Mouse (Mus musculus) stomach, embryonic 14.5 days (tissue): ENCODE measurements at regions not wholly inside any gene's neighbourhood (a gene's known extent, or its start where the extent isn't known, plus 50 kb on each side); places are given as distances from the start of the nearest gene placed in this dataset.
"Not testable (repeated sequence)": the region's sequence is repeated elsewhere in the genome, so short reads cannot be mapped to it uniquely, and the experiment has no call there.

Experiments used
- ATAC-seq: fragments of 200-750 bp; cut with Nextera tagmentation; 2 replicates; pipeline ENCODE4 v1.8.0; 2017; ENCODE audit warnings: low read depth, moderate TSS enrichment; ENCODE audit not compliant: insufficient number of reproducible peaks, insufficient read depth, low FRiP score
- H3K27ac ChIP-seq: fragments of 300-500 bp; sonication (generic); 2 replicates; pipeline ENCODE4 v1.5.1; 2014; ENCODE audit warnings: mild to moderate bottlenecking, low read length, moderate library complexity, mixed read lengths
- H3K27me3 ChIP-seq: fragments of 300-500 bp; sonication (generic); 2 replicates; pipeline ENCODE4 v1.6.1; 2014; ENCODE audit warnings: low read length, control low read depth, mixed read lengths; ENCODE audit not compliant: control insufficient read depth, insufficient read depth
- H3K36me3 ChIP-seq: fragments of 300-500 bp; sonication (generic); 2 replicates; pipeline ENCODE4 v1.6.1; 2014; ENCODE audit warnings: mild to moderate bottlenecking, control low read depth, low read length, moderate library complexity, mixed read lengths; ENCODE audit not compliant: control insufficient read depth, insufficient read depth
- H3K4me1 ChIP-seq: fragments of 300-500 bp; sonication (generic); 2 replicates; pipeline ENCODE4 v1.6.1; 2014; ENCODE audit warnings: low read length, control low read depth, mixed read lengths; ENCODE audit not compliant: control insufficient read depth, insufficient read depth
- H3K4me2 ChIP-seq: fragments of 300-500 bp; sonication (generic); replicated peaks from 2 replicates; pipeline ENCODE4 v1.6.1; 2014; ENCODE audit warnings: low read depth, low read length, control low read depth
- H3K4me3 ChIP-seq: fragments of 300-500 bp; sonication (generic); 2 replicates; pipeline ENCODE4 v1.5.1; 2014; ENCODE audit warnings: low read depth, low read length, control low read depth
- H3K9ac ChIP-seq: fragments of 300-500 bp; sonication (generic); replicated peaks from 2 replicates; pipeline ENCODE4 v1.6.1; 2014; ENCODE audit warnings: low read depth, mild to moderate bottlenecking, control low read depth, low read length, moderate library complexity, mixed read lengths
- H3K9me3 ChIP-seq: fragments of 300-500 bp; sonication (generic); 2 replicates; pipeline ENCODE4 v1.6.1; 2016; ENCODE audit warnings: low read depth, low read length, control low read depth; ENCODE audit not compliant: control insufficient read depth
- WGBS: fragments of 180-500 bp; shearing (Covaris S2); extraction: QIAGEN DNeasy Blood & Tissue Kit; methylation state at CpG from one replicate; pipeline ENCODE4 v1.1.7; 2014; 5-methylcytosine and 5-hydroxymethylcytosine counted together

- no peaks in the 10 kb centered on the region for H3K36me3 ChIP-seq
- H3K27me3 ChIP-seq: no peaks in the 10 kb centered on the region
- 92% methylated on average over 2 of the region's 2 CpGs for WGBS
- H3K9ac ChIP-seq: no peak overlapping the region
- H3K4me2 ChIP-seq: no peak overlapping the region
- no peaks in the 10 kb centered on the region for H3K4me1 ChIP-seq
- H3K27ac ChIP-seq: no peak overlapping the region
- no peak overlapping the region for H3K4me3 ChIP-seq
- no peaks in the 10 kb centered on the region for H3K9me3 ChIP-seq
- no peak for ATAC-seq
These were observed 56.3 kb downstream of the Mterf1b start for GRCm38 (mm10) chr5:4248422-4248821.

DNA sequence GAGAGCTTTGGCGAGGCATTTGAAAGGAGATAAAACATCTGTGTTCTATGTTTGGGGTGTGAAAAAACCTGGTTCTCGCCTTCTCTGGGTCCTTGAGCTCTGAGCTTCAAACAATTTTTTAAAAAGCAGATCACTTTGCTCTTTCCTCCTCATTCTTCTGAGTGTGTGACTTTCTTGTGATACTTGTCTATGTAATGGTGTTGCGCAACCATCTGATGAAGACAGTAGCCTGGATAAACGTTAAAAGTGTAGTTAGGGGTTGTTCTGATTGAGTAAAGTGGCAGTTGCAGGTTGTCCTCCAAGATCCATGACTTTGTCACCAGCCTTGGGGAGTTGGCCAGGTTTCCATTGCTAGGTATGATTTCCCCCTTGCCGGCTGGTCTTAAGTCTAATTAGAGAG lies 62.1 kb downstream of the Mterf1b start:
- H3K4me3 ChIP-seq, H3K27ac ChIP-seq, H3K27me3 ChIP-seq, ATAC-seq, H3K36me3 ChIP-seq, H3K4me1 ChIP-seq, H3K4me2 ChIP-seq, H3K9ac ChIP-seq, H3K9me3 ChIP-seq: not testable (repeated sequence)
- 78% methylated on average over 5 of the region's 5 CpGs for WGBS

DNA sequence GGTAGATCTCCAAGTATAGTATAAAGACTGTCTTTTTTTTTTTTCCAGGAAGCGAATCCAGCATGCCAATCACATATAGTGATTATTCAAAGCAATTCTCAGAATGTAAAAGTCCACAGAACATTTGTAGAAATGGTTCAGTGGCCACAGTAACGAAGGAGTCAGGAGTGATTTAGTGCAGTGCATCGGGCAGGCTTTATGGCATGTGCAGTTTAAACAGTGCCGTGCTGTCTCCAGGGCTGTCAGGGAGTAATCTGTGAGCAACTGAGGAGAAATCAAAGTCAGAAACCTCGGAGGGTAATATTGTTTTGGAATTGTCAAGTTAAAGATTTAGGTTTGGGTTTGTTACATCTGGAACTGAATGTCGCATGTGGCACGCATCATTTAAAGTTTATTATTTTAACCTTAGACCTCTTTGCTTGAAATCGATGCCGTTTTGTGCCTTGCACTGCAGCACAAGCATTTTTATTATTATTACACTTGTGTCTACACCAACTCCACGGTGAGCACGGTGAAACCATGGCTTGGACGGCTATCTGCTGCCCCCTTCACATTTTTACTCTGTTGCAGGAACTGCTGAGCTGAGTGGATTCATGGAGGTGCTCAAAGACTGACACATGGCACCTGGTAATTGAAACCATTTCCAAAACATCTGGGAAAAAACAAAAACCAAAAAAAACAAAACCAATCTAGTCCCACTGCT lies 65.0 kb downstream of the Mterf1b start:
- Histone ChIP-seq H3K4me2 (no peak overlapping the region), H3K9me3 (no peaks in the 10 kb centered on the region), H3K4me3 (no peak overlapping the region), H3K9ac (no peak overlapping the region), H3K27me3 (no peaks in the 10 kb centered on the region), H3K4me1 (no peaks in the 10 kb centered on the region), H3K27ac (no peak overlapping the region), H3K36me3 (no peaks in the 10 kb centered on the region)
- ATAC-seq: no peak
- 34% methylated on average over 12 of the region's 12 CpGs for WGBS

DNA sequence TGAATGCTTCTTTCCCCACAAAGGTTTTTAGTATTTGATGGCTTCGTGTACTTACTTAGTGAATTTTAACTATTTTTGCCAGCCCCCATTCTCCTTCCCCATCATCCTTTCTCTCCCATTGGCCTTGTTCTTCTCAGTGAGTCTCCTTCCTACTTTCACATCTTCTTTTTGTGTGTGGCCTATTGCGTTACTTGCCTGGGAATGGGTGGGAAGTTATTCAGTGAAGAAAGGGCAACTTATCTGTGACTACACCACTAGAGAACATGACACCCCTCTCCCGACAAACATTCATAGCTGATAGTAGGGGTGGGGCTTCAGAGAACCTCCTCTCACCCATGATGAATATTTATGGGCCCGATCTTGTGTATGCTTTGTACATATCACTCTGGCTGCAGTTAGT lies 67.1 kb downstream of the Mterf1b start:
- ATAC-seq: no peak
- no peaks in the 10 kb centered on the region for H3K4me1 ChIP-seq
- no peak overlapping the region for H3K27ac ChIP-seq
- no peak overlapping the region for H3K4me2 ChIP-seq
- H3K27me3 ChIP-seq: no peaks in the 10 kb centered on the region
- no peaks in the 10 kb centered on the region for H3K9me3 ChIP-seq
- H3K9ac ChIP-seq: no peak overlapping the region
- no peak overlapping the region for H3K4me3 ChIP-seq
- no peaks in the 10 kb centered on the region for H3K36me3 ChIP-seq
- 83% methylated on average over 4 of the region's 4 CpGs for WGBS

- H3K36me3 ChIP-seq: no peaks in the 10 kb centered on the region
- no peaks in the 10 kb centered on the region for H3K4me1 ChIP-seq
- H3K9me3 ChIP-seq: no peaks in the 10 kb centered on the region
- no peak for ATAC-seq
- H3K9ac ChIP-seq: no peak overlapping the region
- 100% methylated on average over 1 of the region's 1 CpGs for WGBS
- no peak overlapping the region for H3K4me2 ChIP-seq
- no peaks in the 10 kb centered on the region for H3K27me3 ChIP-seq
- H3K27ac ChIP-seq: no peak overlapping the region
- no peak overlapping the region for H3K4me3 ChIP-seq
These were observed 70.5 kb downstream of the Mterf1b start for GRCm38 (mm10) chr5:4262666-4263065.

- 69% methylated on average over 5 of the region's 5 CpGs for WGBS
- Histone ChIP-seq H3K9ac (no peak overlapping the region), H3K4me1 (no peaks in the 10 kb centered on the region), H3K27ac (no peak overlapping the region), H3K4me2 (no peak overlapping the region), H3K27me3 (no peaks in the 10 kb centered on the region), H3K4me3 (no peak overlapping the region), H3K36me3 (no peaks in the 10 kb centered on the region), H3K9me3 (no peaks in the 10 kb centered on the region)
- ATAC-seq: no peak
These were observed 71.5 kb downstream of the Mterf1b start for GRCm38 (mm10) chr5:4263560-4264160.

GRCm38 (mm10) chr5:4267717-4268116 lies 75.5 kb downstream of the Mterf1b start:
- ATAC-seq: no peak
- H3K9me3 ChIP-seq: no peaks in the 10 kb centered on the region

DNA sequence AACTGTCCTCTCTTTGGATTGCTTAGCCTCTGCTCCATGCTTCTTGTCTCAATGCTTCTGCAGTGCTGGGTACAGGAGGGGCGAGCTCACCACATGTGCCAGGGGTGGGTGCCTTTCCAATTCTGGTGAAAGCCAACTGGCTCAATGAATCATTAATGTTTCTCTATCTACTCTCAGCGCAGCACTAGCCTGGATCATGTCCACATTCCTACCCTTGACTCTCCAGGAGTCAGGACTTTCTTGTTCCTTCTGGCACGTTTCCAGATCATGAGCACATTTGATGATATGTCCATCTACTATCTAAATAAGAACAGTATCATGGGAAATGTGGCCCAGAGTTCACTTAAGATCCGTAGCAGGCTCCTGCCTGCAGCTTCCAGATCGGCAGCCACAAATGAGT lies 80.8 kb downstream of the Mterf1b start:
- Histone ChIP-seq H3K27me3 (no peaks in the 10 kb centered on the region), H3K4me1 (no peaks in the 10 kb centered on the region), H3K4me2 (no peak overlapping the region), H3K36me3 (no peaks in the 10 kb centered on the region), H3K4me3 (no peak overlapping the region), H3K27ac (no peak overlapping the region), H3K9ac (no peak overlapping the region), H3K9me3 (no peaks in the 10 kb centered on the region)
- no peak for ATAC-seq
- 62% methylated on average over 5 of the region's 5 CpGs for WGBS

More at GRCm38 (mm10) chr5:4267717-4268116, 75.5 kb downstream of the Mterf1b start:
- Histone ChIP-seq H3K4me3 (no peak overlapping the region), H3K27ac (no peak overlapping the region), H3K4me1 (no peaks in the 10 kb centered on the region), H3K36me3 (no peaks in the 10 kb centered on the region), H3K4me2 (no peak overlapping the region), H3K9ac (no peak overlapping the region), H3K27me3 (no peaks in the 10 kb centered on the region)
- WGBS: 54% methylated on average over 2 of the region's 2 CpGs

DNA sequence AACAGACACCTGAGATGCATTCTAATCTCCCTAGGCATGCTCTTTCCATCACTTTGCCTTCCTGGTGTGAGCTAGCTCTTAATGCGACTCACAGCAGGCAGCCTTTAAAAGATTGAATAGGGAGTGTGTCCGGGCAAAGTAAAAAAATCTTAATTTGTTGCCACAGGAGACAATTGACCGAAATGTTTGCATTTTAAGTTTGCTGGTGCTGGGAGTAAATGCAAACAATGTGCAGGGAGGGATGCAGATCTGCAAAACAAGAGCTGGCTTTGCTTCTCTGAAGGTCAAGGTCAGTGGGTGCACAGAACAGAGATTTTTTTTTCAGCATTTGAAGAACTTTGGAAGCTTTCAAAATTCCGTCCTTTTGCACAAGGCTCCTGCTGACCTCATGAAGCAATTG lies 111.4 kb downstream of the Mterf1b start:
- H3K4me2 ChIP-seq: no peak overlapping the region
- H3K27me3 ChIP-seq: no peaks in the 10 kb centered on the region
- ATAC-seq: no peak
- WGBS: 27% methylated on average over 4 of the region's 4 CpGs
- no peaks in the 10 kb centered on the region for H3K4me1 ChIP-seq
- H3K36me3 ChIP-seq: no peaks in the 10 kb centered on the region
- no peak overlapping the region for H3K27ac ChIP-seq
- no peaks in the 10 kb centered on the region for H3K9me3 ChIP-seq
- H3K4me3 ChIP-seq: no peak overlapping the region
- H3K9ac ChIP-seq: no peak overlapping the region
